Mouse (Mus musculus): ENCODE data around the gene Numa1.
"Not testable (repeated sequence)": the region's sequence is repeated elsewhere in the genome, so short reads cannot be mapped to it uniquely, and the experiment has no call there.

The Numa1 gene

DNA sequence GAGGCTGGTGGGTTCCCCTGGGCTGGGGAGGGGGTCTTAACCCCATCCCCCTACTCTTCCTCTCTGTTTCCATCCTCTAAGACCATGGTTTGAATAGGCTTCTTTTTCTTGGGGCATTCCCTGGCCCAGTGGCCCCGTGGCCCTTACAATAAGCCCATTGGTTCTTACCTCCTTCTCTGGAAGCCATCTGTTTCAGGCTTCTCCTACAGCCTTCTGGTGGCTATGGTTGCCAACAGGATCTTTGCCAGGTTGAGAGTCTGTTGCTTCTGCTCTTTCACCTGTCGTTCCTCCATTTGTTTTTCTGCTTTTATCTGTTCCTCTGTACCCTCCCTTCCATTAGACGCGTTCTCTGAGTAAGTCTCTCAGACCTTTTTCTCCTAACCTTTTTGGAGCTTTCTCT is 3.7 kb downstream of the Numa1 start:
- no peak for DNase-seq

DNA sequence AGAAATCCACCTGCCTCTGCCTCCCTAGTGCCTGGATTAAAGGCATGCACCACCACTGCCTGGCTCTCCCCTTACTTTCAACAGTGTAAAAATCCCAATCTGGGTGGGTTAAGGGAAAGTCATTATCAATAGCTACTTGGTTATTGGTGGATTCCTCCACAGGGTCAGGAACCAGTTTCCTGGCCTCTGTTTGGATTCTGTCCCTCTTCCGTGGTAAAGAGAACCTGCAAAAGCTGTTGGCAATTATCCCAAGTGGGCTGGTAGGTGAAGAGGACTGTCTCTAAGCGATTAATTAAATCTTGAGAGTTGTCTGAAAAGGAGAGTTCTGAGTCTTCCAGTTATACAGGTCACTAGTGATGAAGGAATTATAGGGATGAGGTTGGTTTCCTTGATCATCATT is 4.4 kb downstream of the Numa1 start:
- DNase-seq = no peak

DNA sequence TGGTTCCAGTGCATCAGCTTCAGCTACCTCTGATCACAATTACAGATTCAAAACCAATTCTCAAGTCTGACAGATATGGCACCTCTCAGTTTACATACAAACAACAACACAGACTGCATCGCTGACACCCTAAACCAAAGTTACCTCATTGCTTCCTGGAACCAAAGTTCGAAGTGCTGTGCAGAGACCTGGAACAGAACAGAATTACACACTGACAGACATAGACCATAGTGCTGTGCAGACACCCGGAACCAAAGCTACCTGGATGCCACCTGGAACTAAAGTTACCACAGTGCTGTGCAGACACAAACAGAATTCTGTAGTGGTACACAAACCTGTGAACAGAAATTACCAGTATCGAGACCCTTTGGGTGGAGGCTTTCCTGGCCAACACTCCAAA is 5.8 kb downstream of the Numa1 start:
- DNase-seq = no peak

DNA sequence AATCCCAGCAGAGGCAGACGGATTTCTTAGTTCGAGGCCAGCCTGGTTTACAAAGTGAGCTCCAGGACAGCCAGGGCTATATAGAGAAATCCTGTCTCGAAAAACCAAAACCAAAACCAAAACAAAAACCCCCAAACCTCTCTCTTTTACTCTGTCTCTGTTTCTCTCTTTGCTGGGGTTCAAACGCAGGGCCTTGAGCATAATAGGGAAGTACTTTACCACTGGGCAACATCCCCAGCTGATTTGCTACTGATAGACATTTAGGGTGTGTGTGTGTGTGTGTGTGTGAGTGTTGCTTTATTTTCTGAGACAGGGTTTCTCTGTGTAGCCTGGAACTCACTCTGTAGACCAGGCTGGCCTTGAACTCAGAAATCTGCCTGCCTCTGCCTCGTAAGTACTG is 15.1 kb downstream of the Numa1 start:
- not testable (repeated sequence) for DNase-seq

DNA sequence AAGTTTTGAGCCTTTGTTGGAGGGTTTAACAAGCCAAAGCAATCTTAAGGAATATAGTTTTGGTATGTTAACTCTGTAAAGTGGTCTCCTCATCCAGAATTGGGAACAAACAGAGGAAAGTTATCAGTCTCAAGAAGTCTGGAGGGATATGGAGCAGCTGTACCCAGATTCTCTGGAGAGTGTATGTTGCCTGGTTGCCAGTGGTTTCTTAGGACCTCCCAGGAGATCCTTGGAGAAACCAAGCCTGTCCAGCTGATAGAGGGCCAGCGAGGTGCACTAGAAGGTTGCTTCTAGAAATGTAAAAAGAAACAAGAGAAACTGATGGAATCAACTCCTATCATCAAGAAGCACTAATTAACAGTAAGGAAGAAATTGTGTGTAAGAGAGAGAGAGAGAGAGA is 17.7 kb downstream of the Numa1 start:
- no peak for DNase-seq

DNA sequence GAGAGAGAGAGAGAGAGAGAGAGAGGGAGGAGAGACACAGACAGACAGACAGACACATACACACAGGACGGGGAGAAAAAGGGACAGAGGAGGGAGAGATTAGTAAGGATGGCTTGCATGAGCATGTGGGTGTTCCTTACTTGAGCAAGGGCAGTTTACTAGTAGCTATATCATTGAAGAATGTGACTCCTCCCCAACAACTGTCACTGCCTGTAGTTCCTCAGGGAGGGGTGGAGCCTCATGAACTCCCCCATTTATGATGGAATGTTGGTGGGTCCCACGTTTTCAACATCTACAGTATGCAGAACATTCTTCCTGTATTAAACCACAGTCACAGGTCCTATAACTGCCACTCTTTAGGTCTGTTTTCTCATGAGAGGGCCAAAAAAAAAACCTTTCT is 18.2 kb downstream of the Numa1 start:
- no peak for DNase-seq

DNA sequence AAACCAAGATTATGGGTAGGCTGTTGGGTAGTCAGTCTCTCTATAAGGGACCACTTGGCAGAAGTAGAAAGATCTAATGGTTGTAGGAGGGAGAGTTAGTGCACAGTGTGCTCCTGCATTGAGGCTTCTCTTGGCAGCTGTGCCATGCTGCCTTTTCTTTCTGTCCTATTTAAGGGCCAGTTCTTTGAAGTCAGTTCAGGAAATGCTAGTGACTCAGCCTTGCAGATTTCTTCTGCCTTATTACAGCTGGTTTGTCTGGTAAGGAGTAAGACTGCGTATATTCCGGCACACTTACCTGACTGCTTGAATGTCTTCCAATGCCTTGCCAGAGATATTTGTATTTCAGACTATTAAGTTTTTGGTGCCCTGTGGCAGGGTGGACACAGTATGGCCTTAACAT is 20.3 kb downstream of the Numa1 start:
- DNase-seq = no peak

DNA sequence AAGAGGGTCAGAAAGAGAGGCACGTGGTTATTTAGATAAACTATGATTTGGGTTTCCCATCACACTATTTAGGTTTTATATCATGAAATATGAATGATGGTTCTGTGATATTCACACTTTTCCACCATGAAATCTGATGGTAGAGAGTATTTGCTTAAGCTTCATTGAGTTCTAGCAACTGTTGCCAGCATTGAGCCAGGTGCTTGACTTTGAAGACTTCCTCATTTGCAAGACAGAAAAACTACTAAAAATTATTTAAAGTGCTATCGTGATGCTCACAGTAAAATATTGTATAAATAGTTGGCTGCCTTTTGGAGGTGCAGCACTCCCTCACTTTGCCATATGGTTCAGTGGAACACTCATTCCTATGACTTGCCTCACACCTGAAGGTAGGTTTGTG is 21.4 kb downstream of the Numa1 start:
- no peak for DNase-seq

DNA sequence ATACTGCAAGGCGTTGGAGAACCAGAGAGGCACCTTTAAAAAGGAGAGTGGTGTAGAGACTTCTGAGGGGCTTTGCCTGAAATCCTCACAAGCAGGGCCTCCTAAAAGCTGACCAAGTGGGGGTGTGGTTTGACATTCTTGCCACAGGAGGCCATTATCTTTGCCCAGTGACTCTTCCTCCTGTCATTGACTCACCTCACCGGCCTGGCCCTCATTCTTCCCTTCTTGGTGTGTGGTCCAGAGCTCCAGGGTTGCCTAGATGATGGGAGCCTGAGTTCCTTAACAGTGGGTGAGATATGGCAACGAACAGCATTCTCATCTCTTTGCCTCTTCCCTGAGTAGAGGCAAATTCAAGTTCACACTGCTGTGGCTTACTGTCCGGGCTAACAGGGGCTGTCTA is 22.0 kb downstream of the Numa1 start:
- DNase-seq = no peak

DNA sequence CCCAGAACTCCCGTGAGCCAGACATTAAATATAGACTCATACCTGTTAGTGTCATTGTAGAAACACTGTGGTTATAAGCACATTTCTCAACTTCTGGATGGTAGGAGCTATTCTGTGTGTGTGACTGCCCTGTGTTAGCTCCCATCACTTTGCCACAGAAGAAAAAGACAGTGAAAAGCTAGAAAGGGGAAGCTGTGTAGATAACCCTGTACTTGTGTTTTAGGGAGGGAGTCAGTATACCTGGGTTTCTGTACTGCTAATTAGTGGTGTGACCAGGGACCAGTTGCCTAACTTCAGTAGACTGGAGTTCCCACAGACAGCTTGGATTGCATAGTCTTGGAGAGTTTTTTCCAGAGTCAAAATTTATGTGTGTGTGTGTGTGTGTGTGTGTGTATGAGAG is 22.6 kb downstream of the Numa1 start:
- no peak for DNase-seq

DNA sequence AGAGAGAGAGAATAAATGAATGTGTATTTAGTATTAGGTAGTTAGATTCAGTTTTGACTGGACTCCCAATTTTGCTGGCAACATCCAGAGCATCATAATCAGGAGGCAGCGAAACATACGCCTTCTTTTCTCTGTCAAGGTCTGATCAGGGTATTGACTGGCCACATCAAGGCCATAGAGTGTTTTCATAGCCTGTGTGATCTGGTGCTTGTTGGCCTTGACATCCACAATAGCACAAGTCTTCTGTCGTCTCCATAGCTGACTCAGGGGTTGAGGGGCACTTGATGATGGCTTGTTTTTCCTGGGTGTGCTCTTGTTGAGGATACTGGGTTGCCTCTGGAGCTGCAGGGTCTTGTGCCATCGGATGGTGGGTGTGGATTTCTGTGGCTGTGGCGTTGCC is 23.0 kb downstream of the Numa1 start:
- DNase-seq = no peak

DNA sequence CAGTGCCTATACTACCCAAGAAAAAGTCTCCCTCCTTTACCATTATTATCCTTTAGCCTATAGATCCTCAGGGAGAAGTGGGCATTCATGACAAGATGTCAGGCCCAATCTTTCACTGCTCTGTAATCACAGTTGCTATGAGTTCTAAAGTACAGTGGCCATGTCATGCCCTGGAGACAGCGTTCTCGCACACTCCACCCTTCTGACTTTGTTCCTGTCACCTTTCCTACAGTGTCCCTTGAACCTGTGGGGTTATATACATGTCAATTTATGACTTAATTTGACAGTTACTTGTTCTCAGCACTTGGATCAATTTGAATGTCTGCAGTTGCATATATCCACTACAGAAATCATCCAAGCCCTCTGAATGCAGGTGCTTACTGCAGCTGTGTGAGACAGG is 28.9 kb downstream of the Numa1 start:
- DNase-seq = no peak

DNA sequence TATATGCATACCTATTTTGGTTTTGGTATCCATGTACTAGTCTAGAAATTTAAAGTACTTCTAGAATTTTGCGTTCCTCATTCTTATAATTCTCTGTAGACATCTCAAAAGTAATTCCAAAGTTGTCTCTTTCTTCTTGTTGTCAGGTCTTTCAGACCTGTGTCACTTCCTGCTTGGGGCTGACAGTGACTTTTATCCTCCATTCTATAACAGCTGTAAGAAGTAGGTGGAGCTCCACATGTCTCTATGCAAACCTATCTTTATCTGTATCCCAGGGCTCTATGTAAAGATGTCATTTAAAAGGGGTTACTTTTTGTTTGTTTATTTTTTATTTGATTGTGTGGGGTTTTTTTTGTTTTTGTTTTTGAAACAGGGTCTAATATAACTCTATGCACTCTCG is 29.7 kb downstream of the Numa1 start:
- DNase-seq = no peak

DNA sequence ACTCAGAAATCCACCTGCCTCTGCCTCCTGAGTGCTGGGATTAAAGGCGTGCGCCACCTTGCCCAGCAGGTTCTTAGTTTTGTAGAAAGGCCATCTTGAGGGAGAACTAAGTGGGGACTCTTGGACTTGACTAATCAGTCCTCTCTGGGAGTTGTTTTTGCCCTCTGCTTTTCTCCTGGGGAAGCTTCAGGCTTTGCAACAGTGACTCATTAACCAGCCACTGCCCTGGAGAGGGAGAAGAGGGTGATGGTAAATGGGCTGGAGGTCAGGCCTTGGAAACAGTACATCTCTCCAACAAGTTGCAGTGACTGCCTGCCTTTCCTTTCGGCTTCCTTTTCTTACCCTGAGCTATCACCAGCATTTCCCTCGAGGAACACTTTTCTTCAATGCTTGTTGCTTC is 30.6 kb downstream of the Numa1 start:
- no peak for DNase-seq

DNA sequence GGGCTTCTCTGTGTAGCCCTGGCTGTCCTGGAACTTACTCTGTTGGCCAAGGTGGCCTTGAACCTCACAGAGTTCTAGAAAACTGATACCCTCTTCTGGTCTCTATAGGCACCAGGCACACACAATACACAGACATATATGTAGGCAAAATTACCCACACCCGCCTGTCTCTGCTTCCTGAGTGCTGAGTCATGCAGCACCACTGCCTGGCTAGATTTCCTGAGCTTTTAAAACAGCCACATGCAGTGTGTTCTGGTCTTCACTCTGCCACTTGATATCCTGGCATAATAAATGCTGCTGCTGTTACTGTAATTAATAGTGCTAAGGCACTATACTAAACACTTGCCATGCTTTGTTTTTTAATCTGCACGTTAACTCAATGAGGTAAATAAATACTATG is 31.7 kb downstream of the Numa1 start:
- no peak for DNase-seq

DNA sequence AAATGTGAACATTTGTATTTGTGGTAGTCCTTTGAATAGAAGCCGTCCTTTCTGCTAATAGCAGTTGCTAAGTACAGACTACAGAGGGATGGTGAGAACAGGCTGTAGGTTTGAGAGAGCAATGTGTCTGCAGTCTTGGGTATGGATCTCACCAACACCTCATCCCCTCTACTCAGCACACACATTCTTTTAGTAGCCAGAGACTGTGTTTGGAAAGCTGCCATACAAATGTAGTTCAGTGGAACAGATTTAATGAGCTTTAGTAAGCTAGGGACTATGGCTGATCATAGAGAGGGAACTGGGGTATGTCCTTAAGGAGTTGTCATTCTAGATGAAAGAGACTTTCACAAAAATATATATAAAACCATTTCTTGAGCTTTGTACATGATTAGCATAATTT is 33.3 kb downstream of the Numa1 start:
- peak; percentile 19 for DNase-seq

DNA sequence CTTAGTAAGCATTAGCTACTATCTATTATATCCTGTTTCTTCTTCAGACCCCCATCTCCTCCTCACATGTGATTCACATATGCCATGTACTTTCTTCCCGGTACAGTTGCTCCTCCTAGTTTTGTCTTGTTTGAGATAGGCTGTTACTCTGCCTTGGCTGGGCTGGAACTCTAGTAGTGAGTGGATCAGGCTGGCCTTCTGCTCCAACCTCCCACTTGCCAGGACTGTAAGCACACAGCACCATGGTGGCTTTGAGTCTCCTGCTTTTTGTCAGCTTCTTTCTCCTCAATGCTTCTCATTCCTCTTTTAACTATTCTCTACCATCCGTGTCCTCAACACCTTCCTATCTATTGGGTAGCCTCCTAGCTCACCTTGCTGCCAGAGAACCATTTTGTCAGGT is 34.8 kb downstream of the Numa1 start:
- no peak for DNase-seq

DNA sequence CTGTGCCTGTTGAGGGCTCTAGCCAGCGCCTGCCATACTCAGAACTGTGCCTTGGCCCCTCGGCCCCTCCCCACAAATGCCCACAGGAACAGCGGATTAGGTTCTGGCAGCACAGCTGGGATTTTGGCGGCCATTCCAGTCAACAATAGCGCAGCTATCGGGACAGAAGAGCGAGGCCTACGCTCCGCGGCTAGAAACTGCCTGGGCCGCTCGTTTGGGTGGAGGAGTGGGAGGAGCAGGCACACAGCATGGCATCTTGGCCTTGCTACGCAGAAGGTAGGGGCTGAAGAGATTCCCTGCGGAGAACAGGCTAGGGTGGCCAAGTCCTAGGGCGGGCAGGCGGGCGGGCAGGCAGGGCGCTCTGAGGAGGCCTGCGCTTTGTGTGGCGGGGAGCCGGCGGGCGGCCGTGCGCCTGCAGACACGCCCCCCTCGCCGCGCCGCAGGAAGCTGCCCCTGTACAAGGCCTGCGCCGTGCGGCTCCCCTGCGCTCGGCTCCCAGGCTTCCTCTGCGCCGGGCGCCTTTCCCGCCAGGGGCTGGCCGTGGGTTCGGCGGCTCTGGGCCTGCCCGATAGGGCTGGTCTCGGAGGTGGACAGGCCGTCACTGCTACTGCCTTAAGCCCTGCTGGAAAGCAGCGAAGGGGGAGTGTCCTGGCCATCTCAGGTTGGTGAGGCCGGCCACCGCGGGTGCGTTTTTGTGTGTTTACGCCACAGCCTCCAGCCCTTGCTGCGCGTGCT is 36.0 kb downstream of the Numa1 start:
- peak; percentile 88 for DNase-seq

DNA sequence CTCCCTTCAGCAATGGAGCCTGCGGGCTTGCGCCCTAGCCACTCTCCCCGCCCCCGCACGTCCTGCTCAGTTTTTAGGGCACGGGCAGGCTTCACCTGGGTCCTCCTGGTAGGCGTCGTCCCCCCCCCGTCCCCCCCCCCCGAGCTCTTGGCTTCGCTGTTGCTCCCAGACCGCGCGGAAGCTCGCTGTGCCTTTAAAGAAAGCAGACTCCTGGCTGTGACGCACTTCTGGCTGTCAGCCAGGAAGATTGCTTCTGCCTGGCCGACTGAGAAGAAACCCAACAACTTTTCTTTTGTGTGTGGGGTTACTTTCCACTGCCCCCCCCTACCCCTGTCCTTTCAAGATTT is 36.5 kb downstream of the Numa1 start:
- DNase-seq = peak; percentile 95

DNA sequence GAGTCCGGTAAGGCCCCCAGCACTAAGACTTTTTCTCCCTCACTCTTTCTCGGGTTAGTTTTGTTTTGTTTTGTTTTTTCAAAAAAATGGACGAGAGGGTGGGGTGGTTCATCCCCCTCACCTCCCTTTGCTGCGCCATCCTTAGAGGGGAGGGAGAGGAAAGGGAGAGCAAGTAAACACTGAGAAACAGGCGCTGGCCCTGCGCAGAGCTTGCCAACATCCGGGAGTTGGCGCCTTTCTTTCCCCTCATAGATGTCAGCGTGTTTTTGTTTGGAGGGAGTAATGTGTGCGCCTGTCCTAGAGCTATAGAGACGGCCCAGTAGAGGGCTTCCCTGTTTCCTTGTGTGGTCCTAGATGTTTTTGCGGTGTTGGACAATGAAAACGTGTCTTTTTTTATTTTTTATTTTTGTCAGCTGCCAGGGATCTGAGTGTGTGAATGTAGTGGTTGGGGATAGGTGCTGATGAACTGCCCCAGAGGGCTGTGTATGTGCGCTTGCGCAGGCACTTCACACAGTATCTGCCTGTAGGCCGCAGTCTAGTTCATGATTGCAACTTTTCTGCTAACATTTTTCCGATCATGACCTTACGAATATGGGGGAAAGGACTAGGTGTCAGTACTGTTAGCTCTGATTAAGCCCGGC is 37.0 kb downstream of the Numa1 start:
- peak; percentile 93 for DNase-seq

DNA sequence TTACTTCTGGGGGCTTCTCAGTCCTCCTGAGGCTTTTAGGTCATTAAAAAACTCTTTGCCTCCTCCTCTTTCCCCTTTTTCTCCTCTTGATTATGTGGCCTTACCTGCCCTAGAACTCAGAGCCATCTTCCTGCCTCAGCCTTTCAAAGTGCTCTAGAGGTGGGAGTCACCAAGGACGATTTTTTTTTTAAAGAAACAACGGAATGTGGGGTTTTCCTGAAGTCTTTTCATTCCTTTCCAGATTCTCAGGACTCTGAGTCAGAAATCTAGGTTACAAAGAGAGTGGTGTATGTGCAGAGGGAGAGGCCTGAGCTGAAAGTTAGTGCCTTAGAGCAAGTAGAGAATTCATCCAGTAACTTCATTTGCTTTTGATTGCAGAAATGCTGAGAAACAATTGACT is 37.8 kb downstream of the Numa1 start:
- DNase-seq = no peak

DNA sequence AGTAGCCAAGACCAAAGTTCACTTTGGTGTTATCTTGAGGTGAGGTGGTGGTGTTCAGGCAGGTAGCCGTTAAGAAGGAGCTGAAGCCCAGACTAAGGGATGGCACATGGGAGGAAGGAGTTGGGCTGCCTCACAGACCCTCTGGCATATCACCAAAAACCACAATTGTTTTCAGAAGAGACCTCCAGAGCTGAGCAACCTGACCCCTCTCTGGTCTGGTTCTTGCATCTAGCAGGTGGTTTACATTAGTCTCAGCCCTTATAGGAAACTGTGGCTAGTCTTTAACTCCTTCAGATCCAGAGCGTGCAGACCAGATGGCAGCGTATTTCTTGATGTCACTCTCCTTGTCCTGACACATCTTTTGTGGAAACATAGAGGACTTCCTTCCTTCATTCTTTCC is 39.8 kb downstream of the Numa1 start:
- DNase-seq = no peak

DNA sequence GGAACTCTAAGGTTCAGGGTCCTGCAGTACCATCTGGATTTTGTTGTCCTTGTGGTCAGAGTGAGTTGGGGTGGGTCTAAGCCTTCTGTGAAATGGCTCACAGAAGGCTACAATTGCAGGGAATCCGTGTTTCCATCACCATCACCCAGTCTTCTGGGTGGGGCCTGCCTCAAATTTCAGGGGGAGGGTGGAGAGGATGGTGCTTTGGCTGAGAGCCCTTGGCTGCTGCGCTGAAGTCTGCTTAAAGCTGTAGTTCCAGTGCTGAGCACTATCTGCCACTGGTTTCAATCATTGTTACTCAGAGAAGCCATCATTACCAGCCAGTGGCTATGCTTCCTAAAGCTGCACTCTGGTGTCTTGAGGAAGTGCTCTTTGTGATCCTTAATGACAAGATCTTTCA is 40.6 kb downstream of the Numa1 start:
- DNase-seq = peak; percentile 73

DNA sequence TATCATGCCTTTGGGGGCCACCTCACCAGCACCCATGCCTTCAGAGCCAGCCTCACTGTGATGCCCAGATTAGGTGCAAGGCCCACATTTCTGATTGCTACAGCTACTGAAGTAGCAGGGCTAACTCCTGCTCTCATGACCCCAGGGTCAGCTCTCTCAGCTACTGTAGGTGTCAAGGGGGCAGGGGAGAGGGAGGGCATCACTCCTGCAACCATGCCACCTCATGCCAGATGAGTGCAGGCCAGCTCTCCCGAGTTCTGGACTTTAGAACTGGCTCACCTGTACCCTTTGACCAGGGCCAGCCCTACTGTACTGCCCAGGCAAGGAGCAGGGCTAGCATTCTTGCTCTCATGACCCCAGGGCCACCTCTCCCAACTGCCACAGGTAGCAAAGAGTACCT is 48.8 kb downstream of the Numa1 start:
- no peak for DNase-seq

DNA sequence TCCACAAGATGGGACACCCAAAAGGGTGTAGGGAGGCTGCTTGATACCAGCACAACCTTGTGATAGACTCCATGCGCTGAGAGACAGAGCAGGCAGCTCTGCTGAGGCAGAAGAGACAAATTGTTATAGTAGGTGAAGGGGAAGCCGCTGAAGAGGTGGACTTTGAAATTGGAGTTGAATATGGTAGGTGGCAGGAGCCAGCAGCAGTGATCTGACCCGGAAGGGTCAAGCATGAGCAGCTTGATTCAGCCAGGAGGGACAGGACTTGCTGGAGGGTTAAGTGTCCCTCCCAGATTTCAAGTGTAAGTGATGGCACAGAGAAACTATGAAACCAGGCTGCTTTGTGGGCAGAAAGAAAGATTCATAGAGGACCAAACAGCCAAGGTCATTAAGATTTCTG is 51.2 kb downstream of the Numa1 start:
- DNase-seq = no peak

Measured in lung, postnatal 10 days (tissue).